Mouse (Mus musculus): ENCODE data around the gene Ldlrad2.
A peak's percentile ranks its signal among the peaks of the same experiment; 100 is the strongest.

The Ldlrad2 gene

DNA sequence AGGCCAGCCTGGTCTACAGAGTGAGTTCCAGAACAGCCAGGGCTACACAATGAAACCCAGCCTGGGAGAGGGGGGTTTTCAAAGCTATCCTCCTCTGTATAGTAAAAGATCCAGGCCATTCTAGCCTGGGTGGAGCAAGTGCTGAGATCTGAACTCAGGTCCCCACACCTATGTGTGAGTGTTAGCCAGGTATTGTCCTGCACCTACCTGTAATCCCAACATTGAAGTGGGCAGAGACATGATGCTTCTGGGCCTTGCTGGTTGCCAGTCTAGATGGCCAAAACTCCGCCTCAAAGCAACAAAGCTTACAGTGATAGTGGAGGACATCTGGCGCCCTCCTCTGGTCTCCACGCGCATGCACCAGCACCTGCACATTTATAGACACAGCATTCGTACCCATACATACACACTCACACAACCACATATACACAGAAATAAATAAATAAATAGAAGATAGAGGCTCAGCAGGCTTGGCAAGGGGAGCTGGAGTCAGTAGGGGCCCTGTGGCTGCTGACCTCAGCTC lies 28.3 kb downstream of the Ldlrad2 start:
- DNase-seq (ENCODE audit: low spot score), result peak; percentile 66

DNA sequence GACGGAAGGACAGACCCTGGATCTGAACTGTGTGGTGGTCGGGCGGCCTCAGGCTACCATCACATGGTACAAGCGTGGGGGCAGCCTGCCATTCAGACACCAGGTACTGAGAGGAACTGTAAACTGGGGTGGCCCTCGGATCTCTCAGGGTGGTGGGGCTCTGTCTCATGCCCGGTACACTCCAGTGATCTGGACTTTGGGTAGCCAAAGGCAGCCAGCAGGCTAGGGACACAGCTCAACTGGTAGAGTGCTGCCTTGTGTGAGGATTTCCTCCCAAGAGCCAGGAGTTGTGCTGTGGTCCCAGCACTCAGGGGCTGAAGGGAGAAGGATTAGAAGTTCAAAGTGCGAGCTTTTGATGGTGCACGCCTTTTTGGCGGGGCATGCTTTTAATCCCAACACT lies 28.8 kb downstream of the Ldlrad2 start:
- no peak for DNase-seq (ENCODE audit: low spot score)

DNA sequence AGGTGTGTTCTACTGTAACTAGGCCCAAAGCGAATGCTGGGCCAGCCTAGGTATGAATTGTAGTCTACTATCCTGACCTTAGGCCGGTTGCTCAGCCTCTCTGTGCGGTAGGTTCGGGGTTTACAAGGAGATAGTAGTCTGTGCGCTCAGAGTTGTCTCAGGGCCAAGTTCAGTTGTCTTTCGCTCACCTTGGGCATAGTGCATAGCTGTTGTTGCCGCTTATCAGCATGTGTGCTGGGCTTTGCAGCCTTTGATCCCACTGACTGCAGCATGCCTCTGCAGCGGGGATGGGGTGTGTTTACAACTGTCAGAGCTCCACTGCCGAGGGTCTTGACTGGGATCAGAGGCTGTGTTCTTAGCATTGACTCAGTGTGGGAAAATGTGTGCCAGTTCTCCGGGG lies 31.4 kb downstream of the Ldlrad2 start:
- DNase-seq (ENCODE audit: low spot score), result no peak

DNA sequence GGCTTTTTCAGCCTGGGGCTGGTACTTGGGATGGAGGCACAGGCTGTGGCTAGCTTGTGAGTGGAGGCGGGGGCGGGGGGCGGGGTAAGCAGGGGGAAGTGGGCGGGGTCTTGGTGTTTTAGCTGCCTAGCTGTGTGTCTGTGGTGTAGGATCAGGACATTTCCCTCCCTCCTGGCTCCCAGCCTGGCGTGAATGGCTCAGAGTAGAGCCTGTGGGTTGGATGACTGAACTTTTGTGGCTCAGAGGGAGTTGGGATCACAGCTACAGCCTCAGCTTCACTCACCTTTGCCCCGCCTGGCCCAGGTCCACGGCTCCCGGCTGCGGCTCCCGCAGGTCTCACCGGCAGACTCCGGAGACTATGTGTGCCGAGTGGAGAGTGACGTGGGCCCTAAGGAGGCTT lies 34.0 kb downstream of the Ldlrad2 start:
- no peak for DNase-seq (ENCODE audit: low spot score)

DNA sequence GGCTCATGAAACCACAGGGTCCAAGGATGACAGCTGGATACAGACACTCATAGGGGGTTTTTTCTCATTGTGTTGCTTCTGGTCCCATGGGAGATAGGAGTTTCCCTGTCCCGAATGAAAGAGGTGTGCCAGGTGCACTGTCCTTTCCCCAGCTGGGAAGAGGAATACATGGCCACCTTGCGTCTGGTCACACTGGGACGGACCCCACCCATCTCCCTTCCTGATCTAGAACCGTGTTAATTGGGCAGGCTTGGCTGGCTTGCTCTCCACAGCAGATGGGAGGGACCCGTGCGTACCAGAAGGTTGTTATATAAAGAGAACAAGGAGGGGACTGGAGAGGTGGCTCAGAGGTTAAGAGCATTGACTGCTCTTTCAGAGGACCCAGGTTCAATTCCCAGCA lies 46.5 kb downstream of the Ldlrad2 start:
- DNase-seq (ENCODE audit: low spot score), result no peak

- no peak for DNase-seq (ENCODE audit: low spot score)
Observed at GRCm38 (mm10) chr4:137527368-137527767, 47.0 kb downstream of the Ldlrad2 start.

DNA sequence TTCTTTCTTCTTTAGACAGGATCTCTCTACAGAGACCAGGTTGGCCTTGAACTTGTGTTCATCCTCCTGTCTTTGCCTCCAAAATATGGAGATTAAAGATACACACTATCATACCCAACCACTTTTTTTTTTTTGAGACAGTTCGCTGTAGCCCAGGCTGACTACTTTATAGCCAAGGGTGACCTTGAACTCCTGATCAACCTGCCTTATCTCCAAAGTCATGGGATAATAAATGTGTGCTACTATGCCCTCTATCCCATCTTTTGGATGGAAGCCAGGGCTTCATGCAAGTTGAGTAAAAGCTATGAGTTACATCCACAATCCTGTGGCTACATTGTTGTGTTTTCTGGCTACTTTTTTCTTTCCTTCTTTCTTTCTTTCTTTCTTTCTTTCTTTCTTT lies 48.9 kb downstream of the Ldlrad2 start:
- no peak for DNase-seq (ENCODE audit: low spot score)

Measured in embryo, embryonic 10.5 days (tissue).